Mouse (Mus musculus): ENCODE results near the gene Ang2.

- no peak for TF ChIP-seq CTCF (IDR thresholded peaks at IDR 0.05; ENCODE audit: low read depth, low read length)
- no peak for TF ChIP-seq GATA1 (IDR thresholded peaks at IDR 0.05; ENCODE audit: borderline replicate concordance, low read length)
These were observed 1.5 kb upstream of the Ang2 start for GRCm38 (mm10) chr14:51200466-51200865.

All from G1E (cell line).